Mouse (Mus musculus): ENCODE results near the gene Capn9.

DNA sequence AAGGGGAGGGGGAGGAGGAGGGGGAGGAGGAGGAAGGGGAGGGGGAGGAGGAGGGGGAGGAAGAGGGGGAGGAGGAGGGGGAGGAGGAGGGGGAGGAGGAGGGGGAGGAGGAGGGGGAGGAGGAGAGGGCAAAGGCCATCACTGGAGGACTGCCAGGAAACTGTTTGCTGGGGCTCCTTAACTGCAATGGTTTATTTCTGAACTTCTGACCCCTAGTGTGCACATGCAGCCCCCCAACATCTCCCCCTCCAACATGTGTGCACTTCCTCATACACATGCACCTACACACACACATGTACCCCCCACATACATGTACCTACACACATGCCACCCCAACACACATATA, 3.5 kb upstream of the Capn9 start:
- TF ChIP-seq ZC3H11A (IDR thresholded peaks at IDR 0.05; ENCODE audit: borderline replicate concordance, low read depth, low read length) (no peak), CHD2 (IDR thresholded peaks at IDR 0.05; ENCODE audit: low read depth, low read length) (no peak)

Measured in ES-E14 (cell line).